Mouse (Mus musculus) kidney, adult 2 months (tissue): Measurements from ENCODE around the gene Smyd1. TPM values are rescaled to one million over a fixed set of nuclear protein-coding genes. Genes with fewer than 3 reads are reported as not detected.

Experiments
- DNase-seq: peaks from one replicate; pipeline ENCODE4 v3.0.0; 2021
- H3K27ac ChIP-seq: fragments of 200-500 bp; 2 replicates; pipeline ENCODE4 v1.5.1; 2012; ENCODE audit warnings: low read depth, low read length, control low read depth, inconsistent platforms; ENCODE audit not compliant: insufficient read depth
- H3K27me3 ChIP-seq: fragments of 200-500 bp; replicated peaks from 2 replicates; pipeline ENCODE4 v1.6.1; 2012; ENCODE audit warnings: mild to moderate bottlenecking, moderate library complexity, low read length, inconsistent platforms; ENCODE audit not compliant: control insufficient read depth, insufficient read depth
- H3K36me3 ChIP-seq: fragments of 200-500 bp; 2 replicates; pipeline ENCODE4 v1.6.1; 2012; ENCODE audit warnings: mild to moderate bottlenecking, moderate library complexity, low read length, inconsistent platforms; ENCODE audit not compliant: control insufficient read depth, insufficient read depth
- H3K4me1 ChIP-seq: fragments of 200-500 bp; 2 replicates; pipeline ENCODE4 v1.6.1; 2011; ENCODE audit warnings: low read length; ENCODE audit not compliant: control insufficient read depth, insufficient read depth
- H3K4me3 ChIP-seq: fragments of 200-500 bp; 2 replicates; pipeline ENCODE4 v1.5.1; 2011; ENCODE audit warnings: mild to moderate bottlenecking, low read depth, low read length, control low read depth; ENCODE audit not compliant: insufficient read depth
- CTCF ChIP-seq: fragments of 200-500 bp; conservative IDR thresholded peaks from 2 replicates; pipeline ENCODE4 v1.5.1; 2011; ENCODE audit warnings: low read depth, mild to moderate bottlenecking, control low read depth, low read length, moderate library complexity, mixed read lengths; ENCODE audit not compliant: insufficient read depth, insufficient read length
- POLR2A ChIP-seq: fragments of 200-500 bp; IDR thresholded peaks from one replicate; pipeline ENCODE4 v1.6.1; 2011; ENCODE audit warnings: low read depth, low read length, control low read depth
- WGBS: fragments of 180-500 bp; shearing (Covaris S2); methylation state at CpG from one replicate; pipeline ENCODE4 v1.1.7; 2018; 5-methylcytosine and 5-hydroxymethylcytosine counted together
- polyA plus RNA-seq: library from polyadenylated mRNA; depleted of rRNA; stranded (reverse); fragments of >200 nt; gene quantifications from 2 replicates; pipeline ENCODE4 v1.2.3, GENCODE M21; 2012

Smyd1 gene
- polyA plus RNA-seq, 1 experiment, result 2.3 TPM

DNA sequence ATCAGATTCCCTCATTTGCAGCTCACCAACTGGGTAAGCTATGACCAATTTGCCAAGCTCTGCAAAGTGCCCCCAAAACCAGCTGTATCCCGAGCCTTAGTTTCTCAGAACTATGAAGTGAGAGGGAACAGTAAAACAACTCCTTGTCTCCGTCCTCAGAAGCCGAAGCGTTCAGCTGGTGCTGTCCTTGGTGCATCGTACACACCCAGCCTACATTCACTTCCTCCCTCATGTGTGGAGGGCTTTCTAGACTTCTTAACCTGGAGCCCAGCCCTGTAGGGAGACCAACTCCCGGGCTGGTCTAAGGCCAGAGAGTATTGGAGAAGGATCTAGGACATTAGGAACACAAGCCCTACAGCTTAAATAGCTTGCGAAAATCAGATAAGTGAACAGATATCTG is 8.5 kb upstream of the Smyd1 start:
- Histone ChIP-seq H3K27ac (no peak overlapping the region), H3K4me3 (no peak overlapping the region), H3K27me3 (no peaks in the 10 kb centered on the region), H3K4me1 (no peaks in the 10 kb centered on the region), H3K36me3 (no peaks in the 10 kb centered on the region)
- 80% methylated on average over 7 of the region's 7 CpGs for WGBS
- DNase-seq, result no peak
- TF ChIP-seq POLR2A (no peak), CTCF (no peak)

- WGBS, result 80% methylated on average over 6 of the region's 6 CpGs
- no peak overlapping the region for H3K4me3 ChIP-seq
- H3K4me1 ChIP-seq, result no peaks in the 10 kb centered on the region
- no peaks in the 10 kb centered on the region for H3K27me3 ChIP-seq
- no peak overlapping the region for H3K27ac ChIP-seq
- DNase-seq, result no peak
- TF ChIP-seq CTCF (no peak), POLR2A (no peak)
- H3K36me3 ChIP-seq, result no peaks in the 10 kb centered on the region
Measured at GRCm38 (mm10) chr6:71329881-71330280, 7.8 kb upstream of the Smyd1 start.

DNA sequence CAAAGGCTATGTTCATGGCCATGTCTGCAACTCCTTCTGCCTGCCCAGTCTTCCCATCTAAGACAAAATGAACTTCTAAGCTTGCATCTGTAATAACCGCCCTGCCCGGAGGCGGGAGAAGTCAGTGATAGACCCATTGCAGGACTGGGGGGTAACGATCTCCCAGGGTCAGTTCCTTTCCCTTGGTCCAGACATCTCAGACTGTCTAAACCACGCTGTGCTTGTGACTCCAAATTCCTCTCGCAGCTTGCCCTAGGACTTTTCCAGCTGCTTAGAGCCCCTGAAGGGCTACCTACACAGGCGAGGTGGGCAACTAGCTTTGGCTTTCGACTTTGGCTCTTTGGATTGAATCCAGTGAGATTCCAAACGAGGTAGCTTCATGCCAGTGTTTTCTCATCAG is 2.8 kb upstream of the Smyd1 start:
- DNase-seq, result no peak
- WGBS, result 86% methylated on average over 9 of the region's 9 CpGs
- H3K27me3 ChIP-seq, result no peaks in the 10 kb centered on the region
- H3K4me3 ChIP-seq, result no peak overlapping the region
- no peaks in the 10 kb centered on the region for H3K4me1 ChIP-seq
- TF ChIP-seq CTCF, result no peak
- TF ChIP-seq POLR2A, result no peak
- no peak overlapping the region for H3K27ac ChIP-seq
- H3K36me3 ChIP-seq, result no peaks in the 10 kb centered on the region

DNA sequence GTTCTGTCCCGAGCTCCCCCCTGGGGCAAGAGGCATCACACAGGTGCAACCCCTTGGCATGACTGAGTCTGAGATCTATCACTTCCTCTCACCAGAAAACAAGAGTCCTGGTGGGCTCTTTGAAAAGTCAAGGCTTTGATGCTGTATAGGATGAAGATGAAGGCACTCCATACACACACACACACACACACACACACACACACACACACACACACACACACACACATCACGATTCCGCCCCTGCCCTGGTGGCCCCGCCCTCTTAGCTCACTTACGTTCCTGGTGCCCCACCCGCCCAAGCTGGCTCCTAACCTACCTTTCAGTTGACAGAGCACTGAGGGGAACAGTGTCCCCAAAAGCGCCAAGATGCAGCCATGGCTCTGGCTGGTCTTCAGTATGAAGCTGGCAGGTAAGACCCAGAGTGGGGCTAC is 473 bp upstream of the Smyd1 start, which contains the start of gene Cd8b1:
Gene Cd8b1, plus strand, starts transcription at position 298 of the 431 bp plus-strand sequence.
- no peak for DNase-seq
- no peak within 1 kb of the TSS for H3K4me3 ChIP-seq
- no peak for TF ChIP-seq POLR2A
- no peak for TF ChIP-seq CTCF
- no peaks in the 10 kb centered on the region for H3K4me1 ChIP-seq
- H3K27ac ChIP-seq, result no peak within 1 kb of the TSS
- H3K27me3 ChIP-seq, result no peaks in the 10 kb centered on the region
- 82% methylated on average over 7 of the region's 7 CpGs for WGBS
- no peaks in the 10 kb centered on the region for H3K36me3 ChIP-seq

GRCm38 (mm10) chr6:71307486-71307885 is 14.5 kb downstream of the Smyd1 start:
- TF ChIP-seq POLR2A, result no peak
- TF ChIP-seq CTCF, result no peak
- Histone ChIP-seq H3K27me3 (no peaks in the 10 kb centered on the region), H3K4me1 (no peaks in the 10 kb centered on the region), H3K36me3 (no peaks in the 10 kb centered on the region), H3K4me3 (no peak overlapping the region), H3K27ac (no peak overlapping the region)
- no peak for DNase-seq
- 89% methylated on average over 8 of the region's 8 CpGs for WGBS

DNA sequence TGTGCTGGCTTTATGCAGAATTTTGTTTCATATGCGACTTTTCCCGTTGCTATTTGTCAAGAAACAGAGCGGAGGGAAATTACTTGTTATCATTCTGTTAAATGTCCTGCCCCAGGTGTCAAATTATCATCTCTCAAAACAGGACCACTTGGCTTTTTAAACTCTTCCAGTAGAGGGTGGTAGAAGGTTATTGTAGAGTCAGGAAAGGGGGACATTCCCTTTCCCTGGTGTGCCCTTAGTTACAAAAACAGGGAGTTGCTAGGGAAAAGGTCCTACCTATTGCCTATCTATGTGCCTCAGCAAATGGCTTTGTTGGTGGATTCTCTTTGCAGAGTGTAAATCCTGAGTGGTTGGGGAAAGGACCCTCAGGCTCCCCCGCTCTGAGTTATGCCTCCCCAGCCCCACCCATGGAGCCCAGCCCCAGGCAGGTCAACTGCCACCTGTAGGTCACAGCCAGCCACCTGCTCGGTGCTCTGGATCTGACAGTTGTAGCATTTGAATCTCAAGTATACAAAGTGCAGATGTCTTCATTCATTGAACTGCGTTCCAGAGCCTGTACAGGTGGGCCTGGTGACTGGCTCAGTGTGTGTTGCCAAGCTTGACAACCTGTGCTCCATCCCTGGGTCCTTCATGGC is 19.8 kb downstream of the Smyd1 start:
- H3K4me1 ChIP-seq, result no peaks in the 10 kb centered on the region
- DNase-seq, result no peak
- no peak for TF ChIP-seq POLR2A
- no peak for TF ChIP-seq CTCF
- no peaks in the 10 kb centered on the region for H3K27me3 ChIP-seq
- no peak overlapping the region for H3K27ac ChIP-seq
- H3K4me3 ChIP-seq, result no peak overlapping the region
- no peaks in the 10 kb centered on the region for H3K36me3 ChIP-seq
- WGBS, result 64% methylated on average over 6 of the region's 6 CpGs

DNA sequence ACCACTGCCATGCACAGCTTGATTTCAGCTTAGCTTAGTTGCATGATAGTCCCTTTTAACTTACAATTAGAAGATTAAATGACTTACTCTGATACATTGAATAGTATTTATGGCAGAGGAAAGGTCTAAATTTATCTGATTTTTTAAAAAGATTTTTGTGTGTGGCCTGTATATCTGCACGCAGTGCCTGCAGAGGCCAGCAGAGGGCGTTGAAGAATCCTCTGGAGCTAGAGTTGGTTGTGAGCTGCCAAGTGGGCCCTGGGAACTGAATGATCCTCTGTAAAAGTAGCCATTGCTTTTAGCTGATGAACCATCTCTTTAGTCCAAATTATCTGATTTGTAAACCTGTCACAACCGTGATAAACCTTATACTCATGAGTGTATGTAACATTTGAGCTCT is 23.3 kb downstream of the Smyd1 start:
- Histone ChIP-seq H3K4me1 (no peaks in the 10 kb centered on the region), H3K27me3 (no peaks in the 10 kb centered on the region), H3K4me3 (no peak overlapping the region), H3K36me3 (no peaks in the 10 kb centered on the region), H3K27ac (no peak overlapping the region)
- peak; percentile 20 for DNase-seq
- TF ChIP-seq CTCF, result peak; percentile 57
- no peak for TF ChIP-seq POLR2A
- 51% methylated on average over 3 of the region's 3 CpGs for WGBS

DNA sequence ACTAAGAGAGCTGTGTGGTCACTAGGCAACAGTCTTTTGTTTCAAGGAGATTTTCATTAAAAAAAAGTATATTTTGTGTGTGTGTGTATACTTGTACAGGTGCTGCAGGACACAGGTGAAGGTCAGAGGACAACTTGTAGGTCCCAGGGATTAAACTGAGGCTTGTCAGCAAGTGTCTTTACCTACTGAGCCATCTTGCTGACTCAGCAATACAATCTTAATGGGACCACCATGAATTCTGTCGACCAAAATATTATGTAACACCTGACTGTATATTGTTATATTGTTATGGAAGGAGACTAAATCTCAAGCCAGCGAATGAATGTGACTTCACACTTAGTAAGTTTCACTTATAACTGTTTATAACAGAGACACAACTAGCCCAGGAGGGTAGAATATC is 24.0 kb downstream of the Smyd1 start:
- no peaks in the 10 kb centered on the region for H3K27me3 ChIP-seq
- H3K4me3 ChIP-seq, result no peak overlapping the region
- no peaks in the 10 kb centered on the region for H3K36me3 ChIP-seq
- H3K27ac ChIP-seq, result no peak overlapping the region
- WGBS, result 72% methylated on average over 2 of the region's 2 CpGs
- no peak for DNase-seq
- no peaks in the 10 kb centered on the region for H3K4me1 ChIP-seq
- TF ChIP-seq CTCF (no peak), POLR2A (no peak)
